Mouse (Mus musculus): ENCODE results near the gene Klhl1. TPM values are rescaled to one million over a fixed set of nuclear protein-coding genes. Genes with fewer than 3 reads are reported as not detected.
"Not testable (repeated sequence)": the region's sequence is repeated elsewhere in the genome, so short reads cannot be mapped to it uniquely, and the experiment has no call there.

Klhl1 gene
- polyA plus RNA-seq, 1 experiment from 2014 or later, result 0.14 TPM

DNA sequence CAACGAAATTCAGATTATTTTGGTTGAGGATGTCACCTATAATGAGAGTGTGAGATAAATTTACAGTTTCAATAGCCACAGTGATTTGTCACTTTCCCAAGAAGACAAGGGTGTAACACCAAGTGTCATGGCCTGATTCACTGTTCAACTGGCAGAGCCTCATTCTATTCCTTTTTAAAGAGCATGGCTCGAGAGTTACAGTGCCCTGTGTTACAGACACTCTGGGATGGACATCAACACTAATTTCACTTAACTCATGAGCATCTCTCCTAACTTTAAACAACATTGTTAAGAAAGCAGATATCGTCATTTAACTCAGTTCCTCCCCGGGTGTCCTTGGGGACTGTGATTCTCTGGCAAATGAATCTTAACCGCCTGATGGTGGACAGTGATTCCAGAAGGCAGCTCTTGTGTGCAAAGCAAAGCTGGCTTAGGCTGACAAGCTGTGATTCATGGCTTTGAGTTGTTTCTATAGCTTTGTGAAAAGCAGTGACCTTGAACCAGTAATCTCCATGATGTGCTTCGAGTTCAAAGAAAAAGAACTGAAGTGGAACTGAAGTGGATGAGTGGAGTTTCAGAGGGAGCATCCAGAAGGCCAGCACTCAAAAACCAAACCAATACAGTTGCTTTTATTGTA, 301.0 kb downstream of the Klhl1 start:
- Histone ChIP-seq H3K9me3 (ENCODE audit: control insufficient read depth) (no peaks in the 10 kb centered on the region), H3K9ac (ENCODE audit: low read depth, low read length) (no peak overlapping the region), H3K4me2 (replicated peaks; ENCODE audit: low read depth) (no peak overlapping the region), H3K36me3 (ENCODE audit: control insufficient read depth, insufficient read depth) (no peaks in the 10 kb centered on the region), H3K4me3 (ENCODE audit: low read depth, low read length) (no peak overlapping the region), H3K4me1 (replicated peaks; ENCODE audit: control insufficient read depth, insufficient read depth, low read length) (no peaks in the 10 kb centered on the region), H3K27me3 (replicated peaks; ENCODE audit: control insufficient read depth, insufficient read depth, low read length) (no peaks in the 10 kb centered on the region), H3K27ac (ENCODE audit: low read depth, low read length) (no peak overlapping the region)
- no peak for ATAC-seq
- no peak for TF ChIP-seq CTCF (IDR thresholded peaks at IDR 0.05; ENCODE audit: low read depth)
- 66% methylated on average over 6 of the region's 6 CpGs for WGBS

DNA sequence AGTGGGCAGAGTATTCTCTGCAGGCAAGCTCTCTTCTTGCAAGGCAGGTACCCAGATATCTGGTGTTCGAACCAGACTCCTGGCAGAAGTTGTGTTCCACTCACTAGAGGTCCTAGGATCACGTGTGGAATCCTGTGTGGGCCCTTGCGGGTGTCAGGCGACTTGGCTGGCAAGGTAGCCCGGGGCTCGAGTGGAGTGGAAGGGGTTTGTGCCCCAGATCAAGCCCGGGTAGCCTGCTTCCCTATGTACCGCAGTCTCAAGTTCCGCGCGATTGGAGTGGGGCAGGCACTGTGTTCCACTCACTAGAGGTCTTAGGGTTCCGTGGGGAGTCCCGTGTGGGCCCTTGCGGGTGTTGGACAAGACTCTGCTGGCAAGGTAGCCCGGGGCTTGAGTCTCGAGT, 324.1 kb downstream of the Klhl1 start:
- not testable (repeated sequence) for ATAC-seq; H3K27ac ChIP-seq (ENCODE audit: low read depth, low read length); H3K9me3 ChIP-seq (ENCODE audit: control insufficient read depth); H3K9ac ChIP-seq (ENCODE audit: low read depth, low read length); H3K4me1 ChIP-seq (replicated peaks; ENCODE audit: control insufficient read depth, insufficient read depth, low read length); H3K27me3 ChIP-seq (replicated peaks; ENCODE audit: control insufficient read depth, insufficient read depth, low read length); H3K4me2 ChIP-seq (replicated peaks; ENCODE audit: low read depth); H3K4me3 ChIP-seq (ENCODE audit: low read depth, low read length); H3K36me3 ChIP-seq (ENCODE audit: control insufficient read depth, insufficient read depth)
- WGBS, result 90% methylated on average over 14 of the region's 16 CpGs

DNA sequence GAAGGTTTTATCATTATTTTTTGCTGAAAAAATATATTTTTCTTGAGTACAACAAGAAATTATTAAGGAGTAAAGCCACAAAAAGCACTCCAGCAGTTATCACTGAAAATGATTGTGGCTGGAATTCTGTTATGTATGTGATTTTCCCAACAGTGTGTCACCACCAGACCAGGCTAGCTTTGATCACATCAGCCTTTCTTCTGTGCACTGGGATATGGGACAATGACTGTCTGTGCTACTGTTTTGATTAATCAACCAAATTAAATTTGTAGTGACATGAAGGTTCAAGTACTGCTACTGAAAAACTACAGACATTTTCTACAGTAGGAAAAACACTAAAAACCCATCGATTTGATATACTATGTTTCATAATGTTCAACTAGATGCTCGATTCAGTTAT, 344.4 kb downstream of the Klhl1 start:
- Histone ChIP-seq H3K27me3 (replicated peaks; ENCODE audit: control insufficient read depth, insufficient read depth, low read length) (no peaks in the 10 kb centered on the region), H3K9ac (ENCODE audit: low read depth, low read length) (no peak overlapping the region), H3K36me3 (ENCODE audit: control insufficient read depth, insufficient read depth) (no peaks in the 10 kb centered on the region), H3K9me3 (ENCODE audit: control insufficient read depth) (no peaks in the 10 kb centered on the region), H3K4me3 (ENCODE audit: low read depth, low read length) (no peak overlapping the region), H3K27ac (ENCODE audit: low read depth, low read length) (no peak overlapping the region), H3K4me1 (replicated peaks; ENCODE audit: control insufficient read depth, insufficient read depth, low read length) (no peaks in the 10 kb centered on the region), H3K4me2 (replicated peaks; ENCODE audit: low read depth) (no peak overlapping the region)
- no peak for TF ChIP-seq CTCF (IDR thresholded peaks at IDR 0.05; ENCODE audit: low read depth)
- WGBS, result 79% methylated on average over 2 of the region's 2 CpGs
- no peak for ATAC-seq

DNA sequence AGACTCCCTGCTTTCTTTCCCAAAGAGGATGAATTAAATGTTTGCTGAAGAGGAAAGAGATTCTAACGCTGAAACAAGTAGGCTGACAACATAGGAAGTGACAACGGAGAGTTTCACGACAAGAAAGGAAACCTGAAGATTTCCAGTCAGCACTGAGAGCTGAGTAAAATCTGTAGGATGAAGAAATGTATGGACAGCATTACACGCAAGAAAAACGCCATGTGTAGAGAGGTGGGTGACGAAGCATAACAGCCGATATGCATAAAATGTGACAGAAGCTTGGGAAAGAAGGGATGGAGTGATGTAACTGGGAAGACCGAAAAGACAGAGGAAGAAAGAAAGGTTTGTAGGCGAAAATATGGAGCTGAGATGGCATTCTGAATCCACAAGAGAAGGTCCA, 375.8 kb downstream of the Klhl1 start:
- 76% methylated on average over 9 of the region's 9 CpGs for WGBS
- ATAC-seq, result no peak
- H3K4me3 ChIP-seq (ENCODE audit: low read depth, low read length), result no peak overlapping the region
- no peak overlapping the region for H3K9ac ChIP-seq (ENCODE audit: low read depth, low read length)
- H3K27ac ChIP-seq (ENCODE audit: low read depth, low read length), result no peak overlapping the region
- no peaks in the 10 kb centered on the region for H3K27me3 ChIP-seq (replicated peaks; ENCODE audit: control insufficient read depth, insufficient read depth, low read length)
- no peak for TF ChIP-seq CTCF (IDR thresholded peaks at IDR 0.05; ENCODE audit: low read depth)
- no peaks in the 10 kb centered on the region for H3K36me3 ChIP-seq (ENCODE audit: control insufficient read depth, insufficient read depth)
- H3K4me1 ChIP-seq (replicated peaks; ENCODE audit: control insufficient read depth, insufficient read depth, low read length), result no peaks in the 10 kb centered on the region
- no peaks in the 10 kb centered on the region for H3K9me3 ChIP-seq (ENCODE audit: control insufficient read depth)
- H3K4me2 ChIP-seq (replicated peaks; ENCODE audit: low read depth), result no peak overlapping the region

DNA sequence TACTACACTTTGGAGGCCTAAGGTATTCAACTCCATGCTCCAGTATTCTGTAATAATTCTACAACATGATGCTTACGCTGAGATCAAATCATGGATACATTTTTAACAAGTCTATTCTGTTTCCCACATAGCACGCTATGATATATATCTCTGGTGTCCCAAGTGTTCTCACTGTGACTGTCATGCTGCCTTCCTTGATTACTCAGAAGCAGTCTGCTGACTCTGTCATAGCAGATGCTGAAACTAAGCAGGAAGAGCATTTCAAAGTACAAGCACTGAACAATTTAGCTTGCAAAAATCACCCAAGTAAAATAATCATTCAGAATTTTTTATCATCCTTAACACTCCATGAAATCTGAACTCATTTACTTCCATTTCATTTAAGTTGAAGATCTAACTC, 378.7 kb downstream of the Klhl1 start:
- Histone ChIP-seq H3K4me3 (ENCODE audit: low read depth, low read length) (no peak overlapping the region), H3K9ac (ENCODE audit: low read depth, low read length) (no peak overlapping the region), H3K9me3 (ENCODE audit: control insufficient read depth) (no peaks in the 10 kb centered on the region), H3K27me3 (replicated peaks; ENCODE audit: control insufficient read depth, insufficient read depth, low read length) (no peaks in the 10 kb centered on the region), H3K27ac (ENCODE audit: low read depth, low read length) (no peak overlapping the region), H3K4me2 (replicated peaks; ENCODE audit: low read depth) (no peak overlapping the region), H3K36me3 (ENCODE audit: control insufficient read depth, insufficient read depth) (no peaks in the 10 kb centered on the region), H3K4me1 (replicated peaks; ENCODE audit: control insufficient read depth, insufficient read depth, low read length) (no peaks in the 10 kb centered on the region)
- WGBS, result 94% methylated on average over 2 of the region's 2 CpGs
- no peak for ATAC-seq
- TF ChIP-seq CTCF (IDR thresholded peaks at IDR 0.05; ENCODE audit: low read depth), result no peak

DNA sequence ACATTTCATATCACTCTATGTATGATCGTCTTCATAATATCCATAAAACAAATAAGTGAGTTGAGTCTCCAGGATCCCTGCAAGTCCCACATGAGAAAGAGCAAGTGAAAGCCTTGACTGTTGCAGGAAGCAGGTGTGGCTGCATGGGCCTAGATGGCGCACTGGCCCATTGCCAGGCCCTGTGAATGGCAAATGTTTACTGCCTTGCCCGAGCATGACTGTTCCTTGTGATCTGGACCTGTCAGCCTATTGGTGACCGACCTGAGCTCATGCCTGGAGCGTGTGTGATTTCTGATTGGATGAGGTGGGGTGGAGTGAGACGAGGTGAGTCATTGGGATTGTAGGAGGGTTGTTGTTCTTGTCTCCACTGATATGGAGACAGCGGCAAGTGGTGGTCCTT, 411.5 kb downstream of the Klhl1 start:
- H3K9me3 ChIP-seq (ENCODE audit: control insufficient read depth), result no peaks in the 10 kb centered on the region
- H3K27me3 ChIP-seq (replicated peaks; ENCODE audit: control insufficient read depth, insufficient read depth, low read length), result no peaks in the 10 kb centered on the region
- WGBS, result 78% methylated on average over 7 of the region's 7 CpGs
- H3K27ac ChIP-seq (ENCODE audit: low read depth, low read length), result no peak overlapping the region
- no peak overlapping the region for H3K4me3 ChIP-seq (ENCODE audit: low read depth, low read length)
- H3K4me2 ChIP-seq (replicated peaks; ENCODE audit: low read depth), result no peak overlapping the region
- H3K9ac ChIP-seq (ENCODE audit: low read depth, low read length), result no peak overlapping the region
- no peaks in the 10 kb centered on the region for H3K4me1 ChIP-seq (replicated peaks; ENCODE audit: control insufficient read depth, insufficient read depth, low read length)
- no peak for ATAC-seq
- H3K36me3 ChIP-seq (ENCODE audit: control insufficient read depth, insufficient read depth), result no peaks in the 10 kb centered on the region
- no peak for TF ChIP-seq CTCF (IDR thresholded peaks at IDR 0.05; ENCODE audit: low read depth)

DNA sequence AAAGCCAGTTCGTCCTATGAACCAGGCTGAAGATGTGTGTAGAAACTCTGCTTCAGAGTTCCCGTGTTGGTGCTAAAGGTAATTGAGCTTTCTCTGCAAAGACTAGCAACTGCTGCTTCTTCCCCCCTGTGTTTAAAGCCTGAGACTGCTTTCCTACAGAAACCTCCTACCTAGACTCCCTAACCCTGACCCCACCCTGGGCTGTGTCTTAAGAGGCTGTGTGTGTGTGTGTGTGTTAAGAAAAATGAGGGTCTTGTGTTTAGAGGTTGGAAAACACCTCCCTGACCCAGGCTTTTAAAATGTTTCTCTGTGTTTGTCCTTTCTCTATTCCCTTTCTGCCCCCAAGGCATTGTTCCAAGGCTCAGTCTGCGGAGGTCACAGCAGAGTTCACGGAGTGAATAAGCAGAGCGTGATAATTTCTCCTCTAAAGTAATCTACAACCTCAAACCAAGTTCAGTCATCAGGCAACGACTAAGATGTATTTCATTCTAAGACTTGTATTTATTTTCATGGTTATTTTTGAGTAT, 437.2 kb downstream of the Klhl1 start:
- no peak overlapping the region for H3K4me3 ChIP-seq (ENCODE audit: low read depth, low read length)
- no peak overlapping the region for H3K27ac ChIP-seq (ENCODE audit: low read depth, low read length)
- ATAC-seq, result no peak
- no peak for TF ChIP-seq CTCF (IDR thresholded peaks at IDR 0.05; ENCODE audit: low read depth)
- no peaks in the 10 kb centered on the region for H3K9me3 ChIP-seq (ENCODE audit: control insufficient read depth)
- no peak overlapping the region for H3K9ac ChIP-seq (ENCODE audit: low read depth, low read length)
- H3K4me1 ChIP-seq (replicated peaks; ENCODE audit: control insufficient read depth, insufficient read depth, low read length), result no peaks in the 10 kb centered on the region
- no peaks in the 10 kb centered on the region for H3K27me3 ChIP-seq (replicated peaks; ENCODE audit: control insufficient read depth, insufficient read depth, low read length)
- WGBS, result 35% methylated on average over 6 of the region's 6 CpGs
- H3K4me2 ChIP-seq (replicated peaks; ENCODE audit: low read depth), result no peak overlapping the region
- no peaks in the 10 kb centered on the region for H3K36me3 ChIP-seq (ENCODE audit: control insufficient read depth, insufficient read depth)

Measured in intestine, postnatal 0 days (tissue).